Mouse (Mus musculus): Measurements from ENCODE around the gene Cntnap1.

Gene Cntnap1

DNA sequence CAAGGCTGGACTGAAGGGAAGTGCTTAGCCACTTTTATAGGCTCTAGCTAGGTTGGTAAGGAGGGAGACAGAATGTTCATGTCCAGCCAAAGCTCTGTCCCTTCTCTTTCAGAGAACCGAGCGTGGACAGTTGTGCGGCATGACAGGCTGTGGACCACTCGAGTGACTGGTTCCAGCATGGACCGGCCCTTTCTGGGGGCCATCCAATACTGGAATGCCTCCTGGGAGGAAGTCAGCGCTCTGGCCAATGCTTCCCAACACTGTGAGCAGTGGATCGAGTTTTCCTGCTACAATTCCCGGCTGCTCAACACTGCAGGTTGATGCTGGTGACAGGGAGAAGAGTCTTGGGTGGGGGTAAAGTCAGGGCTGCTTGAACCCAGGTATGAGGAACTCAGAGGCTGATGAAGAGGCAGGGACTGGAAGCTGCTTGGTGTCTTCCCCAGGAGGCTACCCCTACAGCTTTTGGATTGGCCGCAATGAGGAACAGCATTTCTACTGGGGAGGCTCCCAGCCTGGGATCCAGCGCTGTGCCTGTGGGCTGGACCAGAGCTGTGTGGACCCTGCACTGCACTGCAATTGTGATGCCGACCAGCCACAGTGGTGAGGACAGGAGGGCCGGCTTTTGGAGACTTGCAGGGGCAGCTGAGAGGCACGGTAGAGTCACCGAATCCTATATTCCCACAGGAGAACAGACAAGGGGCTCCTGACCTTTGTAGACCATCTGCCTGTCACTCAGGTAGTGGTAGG, 12.6 kb downstream of the Cntnap1 start:
- DNase-seq (ENCODE audit: low read depth in 1 of 2, low spot score in 2 of 2): no peak

DNA sequence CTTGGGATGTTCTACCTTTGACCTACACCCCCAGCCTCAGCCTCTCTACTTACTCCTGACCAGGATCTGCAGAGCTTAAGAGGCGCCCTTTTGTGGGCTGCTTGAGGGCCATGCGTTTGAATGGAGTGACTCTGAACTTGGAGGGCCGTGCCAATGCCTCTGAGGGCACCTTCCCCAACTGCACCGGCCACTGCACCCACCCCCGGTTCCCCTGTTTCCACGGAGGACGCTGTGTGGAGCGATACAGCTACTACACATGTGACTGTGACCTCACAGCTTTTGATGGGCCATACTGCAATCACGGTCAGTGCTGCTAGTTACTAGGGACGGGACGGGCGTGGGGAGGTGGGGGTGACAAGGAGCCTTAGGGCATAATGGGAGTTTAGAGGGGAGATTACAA, 14.7 kb downstream of the Cntnap1 start:
- no peak for DNase-seq (ENCODE audit: low read depth in 1 of 2, low spot score in 2 of 2)

DNA sequence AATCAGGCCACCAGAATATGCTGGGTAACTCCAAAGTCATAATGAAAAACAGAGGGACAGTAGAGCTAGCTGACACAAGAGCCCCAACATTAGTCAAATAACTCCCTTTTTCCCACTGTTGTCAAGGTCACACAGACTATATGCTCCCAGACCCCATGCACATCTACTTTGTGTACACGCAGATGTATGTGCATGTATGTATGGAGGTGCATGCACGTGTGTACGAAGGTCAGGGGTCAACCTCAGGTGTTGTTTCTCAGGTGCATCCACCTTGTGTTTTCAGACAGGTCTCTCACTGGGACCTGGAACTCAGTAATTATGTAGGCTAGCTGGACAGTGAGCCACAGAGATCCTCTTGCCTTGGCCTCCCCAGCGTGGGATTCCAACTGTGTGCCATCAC, 15.1 kb downstream of the Cntnap1 start:
- no peak for DNase-seq (ENCODE audit: low read depth in 1 of 2, low spot score in 2 of 2)

DNA sequence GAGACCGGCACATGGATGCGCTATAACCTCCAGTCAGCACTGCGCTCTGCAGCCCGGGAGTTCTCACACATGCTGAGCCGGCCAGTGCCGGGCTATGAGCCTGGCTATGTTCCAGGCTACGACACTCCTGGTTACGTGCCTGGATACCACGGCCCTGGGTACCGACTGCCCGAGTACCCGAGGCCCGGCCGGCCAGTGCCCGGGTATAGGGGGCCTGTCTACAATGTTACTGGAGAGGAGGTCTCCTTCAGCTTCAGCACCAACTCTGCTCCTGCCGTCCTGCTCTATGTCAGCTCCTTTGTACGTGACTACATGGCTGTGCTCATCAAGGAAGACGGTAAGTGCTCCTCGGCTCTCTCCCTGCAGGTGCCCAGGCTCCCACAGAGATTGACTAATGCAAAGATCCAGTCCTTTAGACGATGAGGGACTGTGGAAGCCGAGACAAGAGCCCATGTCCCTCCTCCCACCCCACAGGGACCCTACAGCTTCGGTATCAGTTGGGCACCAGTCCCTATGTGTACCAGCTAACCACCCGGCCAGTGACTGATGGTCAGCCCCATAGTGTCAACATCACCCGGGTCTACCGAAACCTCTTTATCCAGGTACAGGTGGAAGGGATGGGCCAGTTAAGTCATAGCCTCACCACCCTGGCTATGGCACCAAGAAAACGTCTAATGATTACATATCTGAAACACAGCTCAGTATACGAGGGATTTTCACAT, 16.4 kb downstream of the Cntnap1 start:
- no peak for DNase-seq (ENCODE audit: low read depth in 1 of 2, low spot score in 2 of 2)

DNA sequence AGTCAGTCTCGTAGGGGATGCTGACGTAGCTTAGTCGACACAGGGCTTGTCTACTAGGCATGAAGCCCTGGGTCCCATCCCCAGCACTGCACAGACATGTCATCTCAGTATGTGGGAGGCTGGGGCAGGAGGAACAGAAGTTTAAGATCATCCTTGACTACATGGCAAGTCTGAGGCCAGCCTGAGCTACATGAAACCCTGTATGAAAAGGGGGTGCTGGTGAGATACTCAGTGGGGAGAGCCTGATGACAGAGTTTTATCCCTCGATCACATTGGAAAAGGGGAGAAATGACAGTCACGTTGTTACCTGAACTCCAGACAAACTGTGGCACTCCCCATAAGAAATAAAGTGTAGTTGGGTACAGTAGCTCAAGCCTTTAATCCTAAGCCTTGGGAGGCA, 17.2 kb downstream of the Cntnap1 start:
- no peak for DNase-seq (ENCODE audit: low read depth in 1 of 2, low spot score in 2 of 2)

DNA sequence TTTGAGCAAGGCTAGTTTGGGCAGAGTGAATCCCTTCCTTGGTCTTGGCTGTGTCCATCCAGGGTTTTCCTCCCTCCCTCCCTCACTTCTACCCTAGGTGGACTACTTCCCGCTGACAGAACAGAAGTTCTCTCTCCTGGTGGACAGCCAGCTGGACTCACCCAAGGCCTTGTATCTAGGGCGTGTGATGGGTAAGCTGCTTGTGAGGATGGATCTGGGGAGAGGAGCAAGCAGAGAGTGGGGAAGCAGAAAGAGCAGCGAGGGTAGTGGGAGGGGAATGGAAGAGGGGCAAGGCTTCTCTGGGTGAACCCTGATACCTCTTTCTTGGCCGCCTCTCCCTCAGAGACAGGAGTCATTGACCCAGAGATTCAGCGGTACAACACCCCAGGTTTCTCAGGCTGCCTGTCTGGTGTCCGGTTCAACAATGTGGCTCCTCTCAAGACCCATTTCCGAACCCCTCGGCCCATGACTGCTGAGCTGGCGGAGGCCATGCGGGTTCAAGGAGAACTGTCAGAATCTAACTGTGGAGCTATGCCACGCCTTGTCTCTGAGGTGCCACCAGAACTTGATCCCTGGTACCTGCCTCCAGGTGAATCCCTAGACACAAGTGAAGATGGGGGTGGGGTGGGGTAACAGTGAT, 18.0 kb downstream of the Cntnap1 start:
- no peak for DNase-seq (ENCODE audit: low read depth in 1 of 2, low spot score in 2 of 2)

DNA sequence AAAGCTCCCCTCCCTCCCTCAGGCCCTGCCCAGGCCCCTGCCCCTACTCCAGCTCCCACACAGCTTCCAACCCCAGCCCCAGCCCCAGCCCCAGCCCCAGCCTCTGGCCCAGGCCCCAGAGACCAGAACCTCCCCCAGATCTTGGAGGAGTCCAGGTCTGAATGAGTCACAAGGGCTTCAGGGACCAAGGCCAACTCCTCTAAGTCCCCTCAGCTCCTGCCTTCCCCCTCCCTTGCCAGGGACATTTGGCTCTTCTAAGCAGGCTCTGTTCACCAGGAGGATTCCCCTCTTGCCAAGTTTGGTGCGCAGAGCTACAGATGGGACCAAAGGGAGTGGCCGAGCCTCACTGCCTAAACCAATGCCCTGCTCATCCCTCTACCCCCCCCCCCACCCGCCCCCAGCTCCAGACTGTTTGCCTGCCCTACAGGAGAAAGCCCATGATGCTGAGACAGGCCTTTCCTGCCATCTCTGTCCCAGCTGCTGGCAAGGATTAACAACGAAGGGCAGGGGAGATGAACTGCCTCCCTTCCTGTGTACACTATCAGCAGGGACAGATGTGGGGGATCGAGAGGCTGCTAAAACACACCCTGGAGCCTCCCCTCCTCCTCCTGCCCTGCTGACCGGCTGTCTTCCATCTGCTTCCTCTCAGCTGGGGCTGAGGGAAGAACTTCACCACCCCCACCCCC, 19.3 kb downstream of the Cntnap1 start:
- no peak for DNase-seq (ENCODE audit: low read depth in 1 of 2, low spot score in 2 of 2)

DNA sequence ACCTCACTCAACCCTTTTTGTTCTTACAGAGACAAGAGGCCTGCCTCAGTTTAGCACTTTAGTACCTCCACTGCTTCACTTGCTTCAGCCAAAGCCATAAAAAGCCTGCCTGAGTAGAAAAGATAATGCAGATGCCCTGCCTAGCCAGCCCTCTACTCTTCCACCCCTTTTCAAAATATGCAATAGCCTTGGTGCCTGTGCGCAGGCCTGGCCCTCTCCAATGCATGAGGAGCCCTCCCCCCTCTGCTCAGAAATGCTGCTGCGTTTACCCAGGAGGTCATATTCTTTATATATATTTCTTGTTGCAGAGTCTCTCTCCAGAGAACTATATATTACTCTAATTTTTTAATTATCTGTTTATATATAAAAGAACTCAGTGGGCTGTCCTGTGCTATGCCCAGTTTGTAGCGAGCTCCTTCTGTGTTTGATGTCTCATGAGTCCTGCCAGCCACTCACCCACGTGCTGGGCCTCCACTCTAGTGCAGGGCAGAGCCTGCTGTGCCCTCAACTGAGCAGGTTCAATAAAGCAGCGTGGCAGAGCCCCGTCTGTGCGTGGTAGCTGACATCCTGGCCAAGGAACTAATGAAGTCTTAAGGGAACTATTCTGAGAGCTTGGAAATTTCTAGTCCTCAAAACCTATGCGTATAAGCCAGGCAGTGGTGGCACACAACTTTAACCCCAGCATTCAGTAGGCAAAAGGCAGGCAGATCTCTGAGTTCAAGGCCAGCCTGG, 20.0 kb downstream of the Cntnap1 start:
- no peak for DNase-seq (ENCODE audit: low read depth in 1 of 2, low spot score in 2 of 2)

DNA sequence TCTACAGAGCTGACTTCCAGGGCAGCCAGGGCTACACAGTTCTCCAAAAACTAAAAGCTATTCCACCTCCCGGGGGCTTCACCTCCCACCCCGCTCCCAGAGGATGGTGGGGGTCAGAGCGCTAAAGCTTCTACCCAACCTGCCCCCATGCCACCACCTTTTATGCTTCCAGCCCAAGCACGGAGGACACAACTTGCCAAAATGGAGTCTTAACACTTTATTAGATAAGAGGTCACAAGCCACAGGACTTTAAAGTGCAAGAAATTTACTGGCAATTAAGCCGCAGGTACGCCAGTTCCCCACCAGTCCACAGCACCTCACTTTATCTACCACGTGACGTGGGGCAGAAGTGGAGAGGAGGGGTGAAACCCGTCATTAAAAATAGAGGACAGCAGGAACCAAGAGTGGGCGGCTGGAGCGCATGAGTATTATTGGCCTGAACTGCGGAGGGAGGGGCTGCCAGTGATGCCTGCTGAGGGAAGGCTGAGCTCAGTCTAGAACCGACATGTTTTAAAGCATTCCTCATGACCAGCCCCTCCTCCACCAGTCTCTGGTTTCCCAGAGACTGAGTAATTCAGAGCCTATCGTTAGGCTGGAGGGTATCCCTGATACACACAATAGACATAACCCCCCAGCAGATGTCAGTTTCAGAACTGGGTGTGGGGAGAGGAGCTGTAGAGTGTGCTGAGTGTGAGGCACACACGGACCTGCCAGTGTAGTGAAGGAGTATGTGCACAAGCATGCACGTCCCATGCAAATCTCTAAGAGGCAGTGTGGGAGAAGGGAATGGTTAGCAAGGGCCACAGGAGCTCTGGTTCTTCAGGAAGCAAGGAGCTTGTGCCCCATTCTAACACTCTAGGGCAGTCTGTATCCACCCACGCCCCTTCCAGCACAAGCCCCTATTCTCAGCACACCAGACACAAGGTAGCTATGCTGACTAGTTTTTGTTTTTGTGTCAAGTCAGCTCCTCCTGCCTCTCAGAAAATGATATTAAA, 20.9 kb downstream of the Cntnap1 start:
- no peak for DNase-seq (ENCODE audit: low read depth in 1 of 2, low spot score in 2 of 2)

DNA sequence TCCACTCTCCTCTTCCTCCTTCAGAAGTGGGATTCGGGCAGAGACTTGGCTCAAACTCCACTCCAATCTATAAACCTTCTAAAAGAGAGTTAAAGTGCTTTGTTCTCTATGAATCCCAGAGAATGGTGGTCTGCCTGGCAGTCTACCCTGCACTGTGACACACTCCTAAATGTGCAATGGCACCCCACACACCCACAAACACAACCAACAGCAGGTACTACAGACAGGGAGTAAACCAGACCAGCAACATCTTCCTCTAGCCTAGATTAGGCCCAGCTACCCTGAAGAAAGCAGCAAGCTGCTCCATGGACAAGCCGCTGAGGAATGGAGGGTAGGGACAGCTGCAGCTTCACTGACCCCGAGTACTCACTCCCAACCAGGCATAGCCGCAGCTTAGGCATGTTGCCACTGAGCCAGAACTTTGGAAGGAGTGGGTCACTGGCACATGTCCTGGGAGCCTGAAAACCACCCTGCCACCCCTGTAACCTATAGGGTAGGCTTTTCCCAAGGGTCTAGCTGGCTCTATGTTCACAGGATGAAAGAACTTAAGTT, 21.7 kb downstream of the Cntnap1 start:
- DNase-seq (ENCODE audit: low read depth in 1 of 2, low spot score in 2 of 2): no peak

DNA sequence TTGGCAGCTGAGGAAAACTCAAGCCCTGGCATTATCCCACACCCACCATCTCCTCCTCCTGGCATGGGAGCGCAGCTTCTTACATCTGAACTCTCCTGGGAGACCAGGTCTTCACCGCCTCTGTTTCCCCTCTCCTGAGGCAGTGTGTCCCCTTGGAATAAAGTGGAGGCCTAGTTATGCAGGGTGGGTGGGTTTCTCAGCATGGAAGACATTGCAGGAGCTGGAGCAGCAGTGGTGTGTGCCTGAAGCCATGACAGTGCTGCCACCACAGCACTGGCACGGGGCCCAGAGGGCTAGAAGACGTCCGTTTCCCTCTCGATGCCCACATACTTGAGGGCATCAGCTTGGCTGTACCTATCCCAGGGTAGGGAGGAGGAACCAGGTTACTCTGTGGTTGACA, 22.3 kb downstream of the Cntnap1 start:
- no peak for DNase-seq (ENCODE audit: low read depth in 1 of 2, low spot score in 2 of 2)

DNA sequence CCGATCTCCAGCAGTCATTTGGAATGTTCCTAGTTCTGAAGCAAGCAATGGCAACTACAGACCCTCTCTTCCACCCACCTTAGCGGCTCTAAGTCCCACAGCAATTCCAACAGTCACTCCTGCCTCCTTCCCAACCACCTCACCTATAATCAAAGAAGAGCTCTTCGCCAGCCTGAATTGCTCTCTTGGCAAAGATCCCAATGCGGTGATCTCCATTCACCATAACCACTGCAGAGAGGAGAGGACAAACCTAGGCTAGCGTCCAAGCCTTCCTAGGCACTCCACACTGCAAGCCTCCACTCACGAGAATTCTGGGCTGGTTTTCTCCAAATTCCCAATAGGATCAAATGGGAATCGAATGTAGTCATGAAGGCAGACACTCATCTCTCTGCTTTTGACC, 22.8 kb downstream of the Cntnap1 start:
- no peak for DNase-seq (ENCODE audit: low read depth in 1 of 2, low spot score in 2 of 2)

DNA sequence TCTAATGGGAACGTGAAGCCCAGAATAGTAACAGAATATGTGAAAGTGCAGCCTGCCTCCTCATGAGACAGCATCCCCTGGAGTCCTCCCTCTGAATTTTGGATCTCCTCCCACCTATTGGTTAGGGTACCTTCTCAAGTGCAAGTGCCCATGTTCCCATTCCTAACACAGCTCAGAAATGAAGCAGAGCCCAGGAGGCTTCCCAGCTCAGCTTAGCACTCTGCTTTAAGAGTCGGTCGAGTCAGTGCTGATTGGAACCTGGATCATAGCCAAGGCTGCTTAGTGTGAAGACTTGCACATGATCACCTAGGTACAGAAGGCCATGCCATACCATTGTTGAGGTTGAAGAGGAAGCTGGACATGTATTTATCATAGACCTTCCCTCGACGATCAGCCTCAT, 23.8 kb downstream of the Cntnap1 start:
- DNase-seq (ENCODE audit: low read depth in 1 of 2, low spot score in 2 of 2): no peak

DNA sequence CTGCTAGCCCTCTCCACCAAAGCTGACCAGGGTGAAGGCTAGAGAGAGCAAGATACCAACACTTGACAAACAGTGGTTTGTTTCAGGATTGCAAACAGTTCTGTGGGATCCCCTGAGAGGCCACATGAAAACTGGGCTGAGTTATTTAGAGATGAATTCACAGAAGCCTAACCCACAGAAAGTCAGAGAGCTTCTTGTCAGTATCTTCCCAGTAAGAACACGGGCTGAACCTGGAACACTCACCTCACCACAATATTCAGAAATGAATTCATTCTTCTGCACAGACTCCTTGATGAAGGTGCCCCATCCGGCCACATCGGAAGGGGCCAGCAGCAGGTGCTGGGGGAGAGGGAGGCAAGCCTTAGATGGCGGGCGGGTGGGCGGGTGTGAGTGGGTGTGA, 24.3 kb downstream of the Cntnap1 start:
- DNase-seq (ENCODE audit: low read depth in 1 of 2, low spot score in 2 of 2): no peak

DNA sequence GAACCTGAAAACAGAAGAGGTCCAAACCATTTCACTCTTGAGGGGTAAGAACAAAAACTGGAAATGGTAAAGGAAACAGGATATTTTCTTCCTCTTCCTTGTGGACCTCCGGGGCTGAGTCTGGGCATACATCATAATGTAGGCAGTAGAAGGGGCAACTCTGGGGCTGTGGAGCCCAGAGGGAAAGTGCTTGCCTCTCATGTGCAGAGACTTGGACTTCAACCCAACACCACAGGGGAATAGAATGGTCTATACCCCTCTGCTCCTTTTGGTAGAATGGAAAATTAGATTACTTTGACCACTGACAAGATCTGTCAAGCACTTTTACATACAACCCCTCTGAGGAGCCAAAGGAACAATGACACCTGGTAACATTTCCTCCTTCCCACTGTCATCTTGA, 24.8 kb downstream of the Cntnap1 start:
- DNase-seq (ENCODE audit: low read depth in 1 of 2, low spot score in 2 of 2): no peak

DNA sequence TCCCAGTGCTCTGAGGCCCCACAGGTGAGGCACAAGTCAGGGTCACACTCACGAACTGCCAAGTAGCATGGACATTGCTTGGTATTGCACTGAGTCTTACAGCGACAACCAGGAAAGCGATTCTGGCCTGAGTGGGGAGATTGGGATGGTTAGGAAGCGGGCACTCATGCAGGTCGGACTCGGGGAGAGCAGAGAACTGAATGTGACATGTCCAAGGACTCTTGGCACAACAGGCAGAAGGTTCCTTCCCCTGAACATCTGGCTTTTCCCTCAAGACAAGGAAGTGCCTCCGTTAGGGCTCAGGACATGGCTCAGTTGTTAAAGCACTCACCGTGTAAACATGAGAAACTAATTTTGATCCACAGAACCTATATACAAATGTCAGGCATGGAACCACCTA, 25.2 kb downstream of the Cntnap1 start:
- no peak for DNase-seq (ENCODE audit: low read depth in 1 of 2, low spot score in 2 of 2)

DNA sequence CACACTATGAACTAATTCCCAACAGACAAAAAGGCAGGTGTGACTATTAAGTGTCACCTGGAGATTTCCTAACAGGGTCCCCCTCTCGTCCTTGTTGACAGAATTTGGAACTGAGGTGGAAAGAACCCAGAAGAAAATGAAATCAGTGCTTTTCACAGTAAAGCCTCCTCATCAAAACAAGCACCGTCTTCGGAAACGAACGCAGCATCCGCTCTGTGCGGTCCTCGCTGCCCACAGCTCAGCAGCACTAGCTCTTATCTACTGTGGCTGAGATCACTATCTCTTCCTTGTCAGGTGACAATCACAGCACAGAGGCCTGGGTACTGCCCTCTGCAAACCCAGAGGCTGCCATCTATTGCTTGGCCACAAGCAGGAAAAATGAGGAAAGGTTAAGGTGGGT, 25.9 kb downstream of the Cntnap1 start:
- DNase-seq (ENCODE audit: low read depth in 1 of 2, low spot score in 2 of 2): no peak

DNA sequence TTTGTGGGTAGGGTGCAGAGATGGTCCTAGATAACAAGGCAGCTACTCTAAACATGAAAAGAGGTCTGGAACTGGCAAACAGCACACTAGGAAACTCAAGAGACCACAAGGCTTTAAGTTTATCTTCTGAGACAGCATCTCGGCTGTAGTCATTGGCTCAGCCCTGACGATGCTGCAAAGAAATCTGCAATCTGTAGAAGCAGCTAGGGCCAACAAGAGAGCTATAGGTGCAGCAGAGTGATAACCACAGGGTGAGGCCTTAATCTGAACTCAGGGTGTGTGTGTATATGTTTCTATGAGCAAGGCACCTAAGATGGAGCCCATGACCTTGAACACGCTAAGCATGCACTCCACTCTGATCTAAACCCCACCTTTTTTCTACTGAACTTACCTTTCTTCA, 29.2 kb downstream of the Cntnap1 start:
- no peak for DNase-seq (ENCODE audit: low read depth in 1 of 2, low spot score in 2 of 2)

DNA sequence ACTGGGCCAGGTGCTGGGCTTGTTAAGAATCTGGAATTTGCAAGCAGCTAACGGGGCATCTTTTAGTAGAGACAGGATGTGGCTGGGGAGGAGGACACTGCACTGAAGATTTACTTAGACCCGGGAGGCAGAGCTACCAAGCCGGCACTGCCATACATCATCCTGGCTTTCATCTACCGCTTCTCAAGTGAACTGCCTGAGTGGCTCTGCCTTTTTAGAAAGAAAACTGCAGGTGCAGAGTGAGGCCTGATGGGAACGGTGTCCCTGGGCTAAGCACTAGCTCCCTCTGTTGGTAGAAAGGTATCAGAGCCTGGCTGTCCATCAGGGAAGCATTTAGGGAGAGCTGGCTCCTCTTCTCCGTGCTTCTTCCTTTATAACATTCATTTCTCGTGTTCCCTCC, 30.7 kb downstream of the Cntnap1 start:
- no peak for DNase-seq (ENCODE audit: low read depth in 1 of 2, low spot score in 2 of 2)

DNA sequence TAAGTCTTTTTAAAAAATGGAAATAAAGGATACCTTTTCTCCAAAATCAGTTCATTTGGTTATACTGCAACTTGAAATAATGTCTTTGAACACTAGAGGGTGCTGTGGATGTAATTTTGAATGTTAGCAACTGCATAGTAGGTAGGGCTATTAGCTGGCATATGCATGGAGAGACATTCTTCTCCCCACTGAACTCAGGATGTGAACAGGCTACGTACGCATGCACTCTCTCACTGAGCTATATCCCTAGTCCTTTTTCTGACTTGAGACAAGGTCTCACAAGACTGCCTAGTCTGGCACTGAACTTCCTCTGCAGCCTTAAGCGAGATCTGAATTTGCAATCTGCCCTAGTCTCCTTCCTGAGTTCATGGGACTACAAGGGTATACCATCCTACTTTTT, 41.6 kb downstream of the Cntnap1 start:
- DNase-seq (ENCODE audit: low read depth in 1 of 2, low spot score in 2 of 2): no peak

Measured in monocyte, adult 2 months (primary cell).